Mouse (Mus musculus) forebrain, embryonic 13.5 days (tissue): ENCODE data around the gene Utrn. TPM values are rescaled to one million over a fixed set of nuclear protein-coding genes. Genes with fewer than 3 reads are reported as not detected.

ENCODE experiments used
- ATAC-seq: fragments of 200-750 bp; cut with Nextera tagmentation; 2 replicates; pipeline ENCODE4 v1.8.0; 2017
- H3K27ac ChIP-seq: fragments of 300-500 bp; sonication (generic); 2 replicates; pipeline ENCODE4 v1.5.1; 2015; ENCODE audit warnings: inconsistent platforms, mild to moderate bottlenecking, moderate library complexity
- H3K27me3 ChIP-seq: fragments of 300-500 bp; sonication (generic); 2 replicates; pipeline ENCODE4 v1.6.1; 2015; ENCODE audit warnings: mild to moderate bottlenecking, inconsistent platforms
- H3K36me3 ChIP-seq: fragments of 300-500 bp; sonication (generic); 2 replicates; pipeline ENCODE4 v1.6.1; 2015; ENCODE audit warnings: mild to moderate bottlenecking, inconsistent platforms; ENCODE audit not compliant: poor library complexity, severe bottlenecking
- H3K4me1 ChIP-seq: fragments of 300-500 bp; sonication (generic); 2 replicates; pipeline ENCODE4 v1.6.1; 2015; ENCODE audit warnings: inconsistent platforms
- H3K4me2 ChIP-seq: fragments of 300-500 bp; sonication (generic); 2 replicates; pipeline ENCODE4 v1.6.1; 2015; ENCODE audit warnings: inconsistent platforms, mild to moderate bottlenecking, moderate library complexity
- H3K4me3 ChIP-seq: fragments of 300-500 bp; sonication (generic); 2 replicates; pipeline ENCODE4 v1.5.1; 2015; ENCODE audit warnings: mild to moderate bottlenecking, inconsistent platforms
- H3K9ac ChIP-seq: fragments of 300-500 bp; sonication (generic); 2 replicates; pipeline ENCODE4 v1.6.1; 2015; ENCODE audit warnings: mild to moderate bottlenecking, inconsistent platforms
- H3K9me3 ChIP-seq: fragments of 300-500 bp; sonication (generic); replicated peaks from 2 replicates; pipeline ENCODE4 v1.6.1; 2016; ENCODE audit warnings: inconsistent platforms
- WGBS: fragments of 180-500 bp; shearing (Covaris S2); methylation state at CpG from one replicate; pipeline ENCODE4 v1.1.7; 2015; 5-methylcytosine and 5-hydroxymethylcytosine counted together
- polyA plus RNA-seq: library from polyadenylated mRNA; unstranded; fragments of >200 nt; fragmentation: Nextera tagmentation; extraction: Ambion mirVana; gene quantifications from 2 replicates; pipeline ENCODE4 v1.2.1, GENCODE M21; 2015

The Utrn gene
- polyA plus RNA-seq, 1 experiment from 2014 or later = 18.7 TPM

- ATAC-seq = no peak
- Histone ChIP-seq H3K4me2 (no peak overlapping the region), H3K27me3 (no peaks in the 10 kb centered on the region), H3K4me1 (no peaks in the 10 kb centered on the region), H3K9ac (no peak overlapping the region), H3K36me3 (no peaks in the 10 kb centered on the region), H3K9me3 (no peaks in the 10 kb centered on the region), H3K27ac (no peak overlapping the region), H3K4me3 (no peak overlapping the region)
- WGBS = 90% methylated on average over 5 of the region's 5 CpGs
Measured at GRCm38 (mm10) chr10:12785299-12785698, 83.9 kb downstream of the Utrn start.

DNA sequence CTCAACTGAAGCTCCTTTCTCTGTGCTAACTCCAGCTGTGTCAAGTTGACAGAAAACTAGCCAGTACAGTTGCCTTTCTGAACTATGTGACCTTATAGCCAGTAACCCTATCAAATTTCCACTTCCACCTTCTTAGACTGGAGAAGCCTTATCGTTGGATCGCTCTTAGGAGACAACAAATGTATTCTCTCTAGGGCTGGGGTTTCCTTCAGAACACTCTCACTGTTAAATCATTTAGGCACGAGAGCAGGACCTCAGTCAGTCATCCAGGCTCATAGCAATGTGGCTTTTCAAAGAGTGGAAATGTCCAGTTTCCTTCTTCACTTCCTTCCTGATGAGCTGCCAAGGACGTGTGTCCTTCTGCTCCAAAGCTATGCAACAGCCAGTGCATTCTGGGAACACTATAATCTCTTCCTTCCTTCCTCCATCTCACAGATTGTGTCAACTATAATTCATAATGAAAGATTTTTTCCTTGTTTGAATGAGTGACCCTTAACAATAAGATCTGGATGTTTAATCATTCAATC lies 87.7 kb downstream of the Utrn start:
- Histone ChIP-seq H3K9me3 (no peaks in the 10 kb centered on the region), H3K4me1 (no peaks in the 10 kb centered on the region), H3K4me2 (no peak overlapping the region), H3K27me3 (no peaks in the 10 kb centered on the region), H3K9ac (no peak overlapping the region), H3K36me3 (no peaks in the 10 kb centered on the region), H3K27ac (no peak overlapping the region), H3K4me3 (no peak overlapping the region)
- 90% methylated on average over 4 of the region's 4 CpGs for WGBS
- ATAC-seq = no peak

DNA sequence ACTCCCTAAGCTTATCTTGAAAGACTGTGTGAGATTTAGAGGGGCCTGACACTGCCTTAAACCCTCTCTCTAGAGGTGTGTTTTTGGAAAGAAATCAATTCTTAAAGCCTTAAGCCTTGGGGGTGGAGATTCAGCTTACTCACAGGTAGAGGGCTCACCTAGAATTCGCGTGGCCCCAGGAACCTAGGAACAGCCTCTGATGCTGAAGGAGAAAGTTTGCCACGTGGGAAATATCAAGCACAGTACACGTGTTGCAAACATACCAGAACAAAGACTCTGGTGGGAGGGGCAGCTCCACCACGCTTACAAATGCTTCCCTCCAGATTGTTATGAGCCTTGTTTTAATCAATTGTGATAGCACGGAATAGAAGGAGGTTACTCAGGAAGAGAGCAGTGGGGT lies 96.0 kb downstream of the Utrn start:
- 47% methylated on average over 6 of the region's 6 CpGs for WGBS
- Histone ChIP-seq H3K27ac (no peak overlapping the region), H3K9ac (no peak overlapping the region), H3K4me2 (no peak overlapping the region), H3K9me3 (no peaks in the 10 kb centered on the region), H3K4me1 (no peaks in the 10 kb centered on the region), H3K36me3 (no peaks in the 10 kb centered on the region), H3K4me3 (no peak overlapping the region), H3K27me3 (no peaks in the 10 kb centered on the region)
- ATAC-seq = no peak

GRCm38 (mm10) chr10:12771511-12771910 lies 97.7 kb downstream of the Utrn start:
- Histone ChIP-seq H3K4me2 (no peak overlapping the region), H3K4me1 (no peaks in the 10 kb centered on the region), H3K36me3 (no peaks in the 10 kb centered on the region), H3K4me3 (no peak overlapping the region), H3K27me3 (no peaks in the 10 kb centered on the region), H3K9ac (no peak overlapping the region), H3K9me3 (no peaks in the 10 kb centered on the region), H3K27ac (no peak overlapping the region)
- no peak for ATAC-seq
- WGBS = 83% methylated on average over 2 of the region's 2 CpGs

DNA sequence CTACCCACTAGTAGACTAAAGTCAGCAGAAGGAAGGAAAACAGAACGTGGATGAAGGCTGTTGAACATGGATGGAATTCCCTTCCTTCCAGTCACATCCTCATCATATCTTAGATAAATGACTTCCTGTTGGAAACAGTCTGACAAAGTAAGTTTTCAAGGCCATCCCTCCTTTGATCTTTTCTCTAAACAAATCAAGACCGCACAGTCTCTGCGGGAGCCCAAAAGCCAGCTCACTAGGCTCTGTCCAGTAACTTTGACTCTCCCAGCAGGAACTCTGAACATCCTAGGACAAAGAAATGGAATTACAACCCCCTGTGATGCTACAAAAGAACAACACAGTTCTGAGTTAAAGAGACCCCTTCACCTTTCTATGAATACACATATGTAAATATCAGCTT lies 106.5 kb downstream of the Utrn start:
- H3K27me3 ChIP-seq = no peaks in the 10 kb centered on the region
- H3K36me3 ChIP-seq = no peaks in the 10 kb centered on the region
- no peak overlapping the region for H3K9ac ChIP-seq
- H3K9me3 ChIP-seq = no peaks in the 10 kb centered on the region
- 73% methylated on average over 3 of the region's 3 CpGs for WGBS
- H3K4me2 ChIP-seq = no peak overlapping the region
- H3K27ac ChIP-seq = no peak overlapping the region
- no peak for ATAC-seq
- no peak overlapping the region for H3K4me3 ChIP-seq
- H3K4me1 ChIP-seq = peaks cover 9% of the 10 kb centered on the region; the same call in 1 of the 2 replicates

DNA sequence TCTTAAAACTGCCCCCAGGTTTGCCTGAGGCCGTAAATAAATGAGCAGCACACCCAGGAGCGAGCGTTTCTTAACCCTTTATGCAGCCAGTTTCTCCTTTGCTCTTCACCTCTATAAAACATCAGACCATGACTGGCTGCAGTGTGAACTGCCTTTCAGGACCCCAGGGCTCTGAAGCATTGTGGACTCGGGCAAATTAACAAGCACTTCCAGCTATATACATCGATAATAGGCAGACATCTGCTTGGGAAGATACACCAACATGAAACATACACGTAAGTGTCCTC lies 110.5 kb downstream of the Utrn start:
- Histone ChIP-seq H3K4me1 (peaks cover 9% of the 10 kb centered on the region; the same call in 1 of the 2 replicates), H3K36me3 (no peaks in the 10 kb centered on the region), H3K9ac (no peak overlapping the region), H3K9me3 (no peaks in the 10 kb centered on the region), H3K27ac (no peak overlapping the region), H3K4me2 (no peak overlapping the region), H3K4me3 (no peak overlapping the region), H3K27me3 (no peaks in the 10 kb centered on the region)
- ATAC-seq = no peak
- 64% methylated on average over 6 of the region's 6 CpGs for WGBS

DNA sequence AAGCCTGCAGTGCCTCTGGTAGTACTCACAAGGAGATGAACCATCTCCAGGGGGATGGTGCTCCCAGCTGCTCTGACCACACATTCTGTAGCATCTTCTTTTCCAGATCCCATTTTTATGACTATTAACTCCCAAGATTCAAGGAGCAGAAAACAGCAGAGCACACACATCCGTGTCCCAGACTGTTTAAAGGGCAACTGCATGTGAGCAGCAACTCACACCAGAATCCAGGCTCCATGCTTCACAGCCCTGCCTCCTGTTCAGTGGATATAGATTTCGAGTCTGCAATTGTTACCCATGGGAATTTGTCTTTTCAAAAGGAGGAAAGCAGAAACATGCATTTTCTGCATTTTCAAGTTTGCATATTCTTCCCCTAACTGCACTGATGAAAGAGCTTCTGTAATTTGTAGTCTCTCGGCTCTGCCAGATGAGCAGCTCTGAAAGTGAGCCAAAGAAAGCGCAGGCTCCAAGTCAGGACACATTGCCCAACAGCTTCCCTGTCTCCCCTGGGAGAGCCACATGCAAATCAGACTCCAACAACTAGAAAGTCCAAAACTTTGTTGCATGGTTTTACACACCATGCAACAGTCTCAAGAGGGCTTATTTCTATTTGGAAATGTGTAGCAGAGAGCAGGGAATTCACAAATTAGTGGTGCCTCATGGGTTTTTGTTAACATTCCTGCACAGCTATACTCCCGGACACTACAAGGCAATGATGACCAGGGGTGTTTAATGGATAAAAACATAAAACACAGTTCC lies 111.0 kb downstream of the Utrn start:
- H3K36me3 ChIP-seq = no peaks in the 10 kb centered on the region
- no peaks in the 10 kb centered on the region for H3K9me3 ChIP-seq
- ATAC-seq = no peak
- no peak overlapping the region for H3K4me3 ChIP-seq
- no peak overlapping the region for H3K9ac ChIP-seq
- peaks cover 9% of the 10 kb centered on the region; the same call in 1 of the 2 replicates for H3K4me1 ChIP-seq
- 60% methylated on average over 5 of the region's 5 CpGs for WGBS
- no peak overlapping the region for H3K4me2 ChIP-seq
- no peak overlapping the region for H3K27ac ChIP-seq
- no peaks in the 10 kb centered on the region for H3K27me3 ChIP-seq

DNA sequence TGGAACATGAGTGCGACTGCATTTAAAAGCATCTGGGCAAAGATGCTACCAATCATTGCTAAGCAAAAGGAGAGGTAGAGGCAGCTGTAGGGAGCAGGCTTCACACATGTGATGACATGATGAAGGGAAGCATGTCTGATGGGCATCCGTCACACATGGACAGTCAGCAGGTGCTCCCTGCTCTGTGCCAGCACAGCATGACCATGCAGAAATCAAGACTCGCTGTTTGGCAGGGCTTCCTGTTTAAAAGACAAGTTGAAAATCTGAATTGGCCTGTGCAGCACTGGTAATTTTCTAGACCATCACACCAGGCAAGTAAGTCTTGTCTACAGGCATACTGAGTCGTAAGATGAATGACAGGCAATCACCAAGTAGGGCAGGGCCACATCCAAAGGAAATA lies 112.5 kb downstream of the Utrn start:
- 94% methylated on average over 4 of the region's 4 CpGs for WGBS
- Histone ChIP-seq H3K9ac (no peak overlapping the region), H3K4me3 (no peak overlapping the region), H3K27ac (no peak overlapping the region), H3K9me3 (no peaks in the 10 kb centered on the region), H3K36me3 (no peaks in the 10 kb centered on the region), H3K4me2 (no peak overlapping the region), H3K4me1 (peaks cover 9% of the 10 kb centered on the region; the same call in 1 of the 2 replicates), H3K27me3 (no peaks in the 10 kb centered on the region)
- no peak for ATAC-seq

DNA sequence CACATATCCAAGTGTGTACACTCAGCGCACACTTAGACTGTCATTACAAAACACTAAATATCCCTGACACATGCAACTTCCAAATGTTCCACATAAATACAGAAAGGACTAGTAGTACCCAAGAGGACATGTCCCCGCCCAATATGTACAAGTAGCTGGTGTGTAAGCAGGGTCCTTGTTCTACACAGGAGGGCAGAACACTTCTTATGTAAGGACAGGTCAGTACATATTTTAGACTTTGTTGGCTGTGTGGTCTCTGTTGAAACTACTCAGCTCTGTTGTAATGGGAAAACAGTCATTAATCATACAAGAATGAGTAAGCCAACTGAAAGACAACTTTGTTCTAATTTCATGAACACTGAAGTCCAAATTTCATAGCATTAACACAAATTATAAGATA lies 114.3 kb downstream of the Utrn start:
- Histone ChIP-seq H3K36me3 (no peaks in the 10 kb centered on the region), H3K4me1 (peaks cover 9% of the 10 kb centered on the region; the same call in 1 of the 2 replicates), H3K9ac (no peak overlapping the region), H3K27me3 (no peaks in the 10 kb centered on the region), H3K4me2 (no peak overlapping the region), H3K9me3 (no peaks in the 10 kb centered on the region), H3K4me3 (no peak overlapping the region), H3K27ac (no peak overlapping the region)
- ATAC-seq = no peak
- WGBS = 93% methylated on average over 2 of the region's 2 CpGs

DNA sequence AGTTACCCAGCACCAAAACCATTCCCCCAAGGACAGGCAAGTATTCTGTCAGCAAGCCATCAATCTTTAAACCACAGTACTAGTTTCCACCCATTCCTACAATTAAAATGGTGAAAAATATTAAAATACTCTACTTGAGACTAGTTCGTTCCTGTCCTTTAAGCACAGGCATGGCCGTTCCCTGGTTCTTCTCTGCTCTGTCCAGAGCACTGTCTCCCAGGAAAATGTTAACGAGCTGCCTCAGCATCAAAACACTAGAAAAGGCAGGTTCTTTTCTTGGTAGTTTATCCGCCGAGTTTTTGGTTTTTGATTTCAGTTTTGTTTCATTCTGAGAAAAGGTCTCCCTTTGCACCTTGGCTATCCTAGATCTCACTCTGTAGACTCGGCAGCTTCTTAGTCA lies 115.0 kb downstream of the Utrn start:
- 83% methylated on average over 6 of the region's 6 CpGs for WGBS
- no peaks in the 10 kb centered on the region for H3K36me3 ChIP-seq
- H3K4me3 ChIP-seq = no peak overlapping the region
- no peak overlapping the region for H3K4me2 ChIP-seq
- no peak overlapping the region for H3K27ac ChIP-seq
- H3K27me3 ChIP-seq = no peaks in the 10 kb centered on the region
- peaks cover 9% of the 10 kb centered on the region; the same call in 1 of the 2 replicates for H3K4me1 ChIP-seq
- ATAC-seq = no peak
- no peak overlapping the region for H3K9ac ChIP-seq
- no peaks in the 10 kb centered on the region for H3K9me3 ChIP-seq

DNA sequence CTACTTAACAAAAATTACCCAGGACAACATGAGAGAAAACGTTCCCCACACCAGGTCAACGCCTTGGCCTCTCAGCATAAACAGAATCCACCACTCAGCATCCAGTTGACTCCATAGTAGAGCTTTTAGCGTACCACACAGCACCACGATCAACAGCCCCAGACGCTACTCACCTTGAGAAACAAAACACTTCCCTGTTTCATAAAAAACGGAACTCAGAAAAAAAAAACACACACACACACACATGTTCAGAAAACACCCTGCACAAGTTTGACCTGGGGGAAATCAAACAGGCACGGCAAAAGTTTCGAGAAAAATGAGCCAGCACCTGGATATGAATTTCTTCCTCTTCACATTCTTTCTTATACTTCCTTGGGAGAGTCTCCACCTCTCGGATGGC lies 125.4 kb downstream of the Utrn start:
- H3K36me3 ChIP-seq = no peaks in the 10 kb centered on the region; the same call in 1 of the 2 replicates
- WGBS = 93% methylated on average over 9 of the region's 9 CpGs
- no peak for ATAC-seq

DNA sequence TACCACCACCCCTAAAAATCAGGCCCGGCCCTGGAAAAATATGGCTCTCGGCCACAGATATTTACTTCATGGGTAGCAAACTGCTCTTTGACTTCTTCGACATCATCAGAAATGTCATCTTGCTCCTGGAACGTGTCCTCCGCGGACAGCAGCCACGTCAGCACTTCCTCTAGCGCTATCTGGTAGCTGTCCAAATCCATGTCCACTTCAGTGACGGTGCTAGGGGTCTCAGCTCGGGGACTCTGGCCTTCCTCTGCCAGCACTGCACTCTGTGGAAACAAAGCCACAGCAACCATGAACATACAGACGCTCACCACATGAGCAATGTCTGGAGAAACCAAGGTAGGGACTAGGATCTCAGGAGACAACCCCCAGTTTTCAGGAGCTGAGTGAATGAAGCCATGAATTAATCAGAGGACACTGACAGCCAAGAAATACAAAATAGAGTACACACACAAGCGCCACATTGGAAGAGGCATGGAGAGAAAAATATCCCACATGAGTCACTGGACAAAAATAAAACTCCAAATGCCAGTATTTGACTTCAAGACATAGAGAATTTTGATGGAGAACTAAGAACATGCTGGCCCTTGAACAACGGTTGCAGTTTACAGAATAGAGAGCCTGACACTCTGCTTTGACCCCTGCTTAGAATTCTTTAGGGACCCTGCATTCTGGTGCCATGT lies 129.7 kb downstream of the Utrn start:
- 92% methylated on average over 13 of the region's 13 CpGs for WGBS
- Histone ChIP-seq H3K36me3 (peaks cover 7% of the 10 kb centered on the region; the same call in 1 of the 2 replicates), H3K4me2 (no peak overlapping the region), H3K9me3 (no peaks in the 10 kb centered on the region; the same call in 1 of the 2 replicates), H3K9ac (no peak overlapping the region), H3K27me3 (no peaks in the 10 kb centered on the region), H3K4me1 (no peaks in the 10 kb centered on the region), H3K27ac (no peak overlapping the region), H3K4me3 (no peak overlapping the region)
- no peak for ATAC-seq

More for the DNA sequence above, 125.4 kb downstream of the Utrn start:
- H3K9ac ChIP-seq = no peak overlapping the region
- no peaks in the 10 kb centered on the region for H3K4me1 ChIP-seq
- H3K9me3 ChIP-seq = no peaks in the 10 kb centered on the region
- H3K27me3 ChIP-seq = no peaks in the 10 kb centered on the region
- no peak overlapping the region for H3K4me2 ChIP-seq
- H3K27ac ChIP-seq = no peak overlapping the region
- no peak overlapping the region for H3K4me3 ChIP-seq
